Comparison of ENCODE assay signal across 22 mouse cellular contexts in the genomic region with DNA sequence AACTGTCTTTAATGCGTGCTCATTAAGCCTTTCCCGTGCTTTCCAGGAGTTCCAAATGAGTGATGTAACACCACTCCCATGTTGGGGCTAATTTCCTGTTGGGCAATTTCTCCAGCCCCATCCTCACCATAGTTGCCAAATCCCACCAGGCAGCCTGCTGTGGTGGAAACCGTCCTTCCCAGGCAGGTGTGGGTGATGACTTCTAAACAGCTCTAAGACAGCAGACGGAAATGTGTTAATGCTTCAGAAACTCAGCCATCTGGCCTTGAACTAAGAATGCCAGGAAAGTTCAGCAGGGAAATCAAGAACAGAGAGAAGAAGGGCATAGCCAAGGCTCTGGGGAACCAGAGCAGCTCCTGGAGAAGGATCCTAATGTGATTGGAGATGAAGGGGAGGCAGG.
A peak's percentile ranks its signal among the peaks of the same experiment; 100 is the strongest.
DNase-seq lines count a peak whose midpoint lies in the region; ATAC-seq and TF ChIP-seq lines count a peak whose summit lies in the region.
"Had no signal": no experiment of that assay in that cellular context is flagged by ENCODE, and none has a peak within 500 bp of the region (broad histone marks: within the 10 kb centered on the region; RNA-seq: fewer than 3 reads in every experiment).

No protein-coding gene starts in this region.

- no peaks in the 10 kb centered on the region for H3K36me3 ChIP-seq in forebrain, embryonic 16.5 days (ENCODE audit: control insufficient read depth, insufficient read depth)
- H3K36me3 ChIP-seq in forebrain, embryonic 12.5 days (replicated peaks): no peaks in the 10 kb centered on the region
- H3K36me3 ChIP-seq: embryonic facial prominence, embryonic 12.5 days; heart, embryonic 15.5 days; liver, embryonic 15.5 days had no signal

- H3K9me3 ChIP-seq in forebrain, embryonic 16.5 days (ENCODE audit: control insufficient read depth, low read length): no peaks in the 10 kb centered on the region
- no peaks in the 10 kb centered on the region for H3K9me3 ChIP-seq in forebrain, embryonic 12.5 days
- H3K9me3 ChIP-seq: embryonic facial prominence, embryonic 12.5 days; heart, embryonic 15.5 days; liver, embryonic 15.5 days had no signal

- no peaks in the 10 kb centered on the region for H3K27me3 ChIP-seq in forebrain, embryonic 16.5 days (replicated peaks; ENCODE audit: control insufficient read depth, insufficient read depth, low read length)
- H3K27me3 ChIP-seq in forebrain, embryonic 12.5 days: no peaks in the 10 kb centered on the region
- H3K27me3 ChIP-seq: embryonic facial prominence, embryonic 12.5 days; heart, embryonic 15.5 days; liver, embryonic 15.5 days had no signal

- DNase-seq in lung, postnatal 36 days: peak; percentile 6
- DNase-seq in lung, adult 2 months: no peak
- DNase-seq in cerebellum, adult 9-10 months: peak; percentile 5
- peak; percentile 10 to 11 for DNase-seq in cerebellum, postnatal 25 days
- DNase-seq in heart, postnatal 25 days (ENCODE audit: low spot score): no peak
- DNase-seq in embryo, embryonic 10.5 days (ENCODE audit: low spot score): no peak
- DNase-seq: adrenal gland, adult 8-10 months; gastrocnemius, adult 2 months; heart, postnatal 4 days; kidney, postnatal 4 days; liver; right cerebral cortex, postnatal 14 days; thymus, adult 2 months had no signal

- no peaks in the 10 kb centered on the region for H3K4me1 ChIP-seq in forebrain, embryonic 16.5 days (replicated peaks; ENCODE audit: control insufficient read depth, insufficient read depth, low read length)
- H3K4me1 ChIP-seq in forebrain, embryonic 12.5 days: no peaks in the 10 kb centered on the region
- H3K4me1 ChIP-seq in lung, adult 2 months (ENCODE audit: control insufficient read depth, insufficient read depth, low read length): no peaks in the 10 kb centered on the region
- H3K4me1 ChIP-seq: embryonic facial prominence, embryonic 12.5 days; heart, embryonic 15.5 days; liver, embryonic 15.5 days had no signal

- no peak for TF ChIP-seq POLR2A in lung, adult 2 months (IDR thresholded peaks at IDR 0.05; ENCODE audit: borderline replicate concordance, extremely low read depth, low read depth, low read length)

- TF ChIP-seq CTCF in lung, adult 2 months (IDR thresholded peaks at IDR 0.05; ENCODE audit: insufficient read depth, low read length): no peak

- H3K27ac ChIP-seq in forebrain, embryonic 16.5 days (ENCODE audit: low read length): no peak overlapping the region
- no peak overlapping the region for H3K27ac ChIP-seq in forebrain, embryonic 12.5 days
- H3K27ac ChIP-seq: embryonic facial prominence, embryonic 12.5 days; gastrocnemius, adult 2 months; heart, embryonic 15.5 days; liver, embryonic 15.5 days; stomach, postnatal 0 days had no signal

- H3K9ac ChIP-seq in forebrain, embryonic 16.5 days (replicated peaks; ENCODE audit: low read depth, low read length): no peak overlapping the region
- no peak overlapping the region for H3K9ac ChIP-seq in forebrain, embryonic 12.5 days
- H3K9ac ChIP-seq: embryonic facial prominence, embryonic 12.5 days; heart, embryonic 15.5 days; liver, embryonic 15.5 days had no signal

- intact Hi-C loops in heart, postnatal 25 days (cut with DNase I): no loop called here

- peak; percentile 50; the same call in 1 of the 2 replicates for ATAC-seq in forebrain, embryonic 16.5 days
- ATAC-seq in forebrain, embryonic 12.5 days (ENCODE audit: low FRiP score): no peak
- ATAC-seq: intestine, postnatal 0 days had no signal

- no peak overlapping the region for H3K4me3 ChIP-seq in forebrain, embryonic 16.5 days (replicated peaks; ENCODE audit: low read length)
- H3K4me3 ChIP-seq in forebrain, embryonic 12.5 days (replicated peaks): no peak overlapping the region
- H3K4me3 ChIP-seq in lung, adult 2 months (replicated peaks; ENCODE audit: extremely low read depth, low read depth, low read length): no peak overlapping the region
- H3K4me3 ChIP-seq: embryonic facial prominence, embryonic 12.5 days; erythroblast, embryonic 14.5 days; gastrocnemius, adult 2 months; heart, embryonic 15.5 days; liver, embryonic 15.5 days had no signal

- no peak overlapping the region for H3K4me2 ChIP-seq in forebrain, embryonic 16.5 days (ENCODE audit: low read length)
- H3K4me2 ChIP-seq in forebrain, embryonic 12.5 days: no peak overlapping the region
- H3K4me2 ChIP-seq: embryonic facial prominence, embryonic 12.5 days; heart, embryonic 15.5 days; liver, embryonic 15.5 days; midbrain, embryonic 11.5 days had no signal

- WGBS in forebrain, embryonic 16.5 days: 43% methylated on average over 4 of the region's 4 CpGs
- 74% methylated on average over 4 of the region's 4 CpGs for WGBS in forebrain, embryonic 12.5 days
- 48% methylated on average over 4 of the region's 4 CpGs for WGBS in lung, adult 2 months

Comparison
In these comparisons a context has a peak if more than half of its experiments do, and no peak if none do; other contexts are left out.
1. DNase-seq: peak in lung, postnatal 36 days (single experiment), cerebellum, adult 9-10 months (single experiment) and cerebellum, postnatal 25 days (2 of 2); none in lung, adult 2 months (single experiment), heart, postnatal 25 days (single experiment) and embryo, embryonic 10.5 days (single experiment).